Mouse (Mus musculus) frontal cortex, adult (tissue): ENCODE results near the gene Col27a1.

Source experiments
- ATAC-seq: cut with Nextera tagmentation; 2 replicates; pipeline ENCODE4 v1.9.2; 2017; ENCODE audit warnings: mild to moderate bottlenecking, moderate library complexity, mixed read lengths; ENCODE audit not compliant: low TSS enrichment

The Col27a1 gene

DNA sequence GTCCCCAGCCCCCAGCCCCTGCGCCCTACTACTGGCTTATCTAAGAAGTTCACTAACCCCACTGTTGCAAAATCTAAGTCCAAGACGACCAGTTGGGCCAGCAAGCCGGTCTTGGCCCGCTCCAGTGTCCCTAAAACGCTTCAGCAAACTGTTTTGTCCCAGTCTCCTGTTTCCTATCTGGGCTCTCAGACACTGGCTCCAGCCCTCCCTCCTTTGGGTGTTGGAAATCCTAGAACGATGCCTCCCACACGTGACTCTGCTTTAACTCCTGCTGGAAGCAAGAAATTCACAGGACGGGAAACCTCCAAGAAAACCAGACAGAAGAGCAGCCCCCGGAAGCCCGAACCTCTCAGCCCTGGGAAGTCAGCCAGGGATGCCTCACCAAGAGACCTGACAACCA lies 11.6 kb downstream of the Col27a1 start:
- 0 out of 2 replicates have a peak, but pooled peaks have one; percentile 10 for ATAC-seq

GRCm38 (mm10) chr4:63226164-63226882 lies 12.5 kb downstream of the Col27a1 start:
- ATAC-seq: no peak

- ATAC-seq: no peak
These were observed 13.1 kb downstream of the Col27a1 start for GRCm38 (mm10) chr4:63226883-63227235.

DNA sequence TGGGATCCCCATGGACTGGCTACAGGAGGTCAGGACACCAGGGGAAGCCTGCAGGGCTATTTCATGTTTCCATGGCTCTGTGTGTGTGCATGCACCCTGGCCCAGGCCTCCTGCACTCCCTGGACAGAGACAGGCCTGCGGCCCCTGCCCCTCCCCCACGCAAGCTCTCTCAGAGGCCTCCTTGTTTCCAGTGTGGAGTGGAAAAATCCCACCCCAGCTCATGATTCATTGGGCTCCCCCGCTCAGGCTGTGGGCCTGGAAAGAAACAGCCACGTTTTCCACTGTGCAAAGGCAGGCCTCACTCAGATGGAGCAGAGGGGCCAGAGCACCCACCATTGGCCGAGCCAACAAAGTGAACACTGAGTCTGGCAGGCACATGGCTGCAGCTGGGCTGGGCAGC lies 15.1 kb downstream of the Col27a1 start:
- peak; percentile 43 for ATAC-seq

DNA sequence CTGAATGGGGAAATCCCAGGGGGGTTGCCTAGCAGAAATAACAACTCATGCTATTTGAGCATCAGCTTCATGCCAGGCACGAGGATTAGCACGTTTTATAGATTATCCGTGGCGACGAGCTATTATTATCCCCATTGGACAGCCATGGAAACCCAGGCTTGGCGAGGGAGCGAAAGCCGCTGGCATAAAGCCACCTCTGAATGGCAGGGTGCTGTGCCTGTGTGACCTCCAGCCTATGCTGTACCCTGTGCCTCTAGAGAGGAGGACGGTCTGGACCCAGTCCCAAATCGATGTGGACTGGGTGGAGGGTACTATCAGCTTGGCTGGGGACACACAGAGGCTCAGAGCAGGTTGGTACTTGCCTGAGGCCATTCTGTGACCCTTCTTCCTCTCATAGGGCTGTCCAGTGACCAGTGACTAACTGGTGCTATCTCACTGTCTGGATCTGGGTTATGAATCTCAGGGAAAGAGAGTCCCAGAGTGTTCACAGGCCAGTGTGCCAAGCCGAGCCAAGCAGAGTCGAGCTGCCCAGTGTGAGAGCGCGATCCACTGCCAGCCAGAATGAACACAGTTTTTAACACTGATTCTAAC lies 16.3 kb downstream of the Col27a1 start:
- no peak for ATAC-seq

DNA sequence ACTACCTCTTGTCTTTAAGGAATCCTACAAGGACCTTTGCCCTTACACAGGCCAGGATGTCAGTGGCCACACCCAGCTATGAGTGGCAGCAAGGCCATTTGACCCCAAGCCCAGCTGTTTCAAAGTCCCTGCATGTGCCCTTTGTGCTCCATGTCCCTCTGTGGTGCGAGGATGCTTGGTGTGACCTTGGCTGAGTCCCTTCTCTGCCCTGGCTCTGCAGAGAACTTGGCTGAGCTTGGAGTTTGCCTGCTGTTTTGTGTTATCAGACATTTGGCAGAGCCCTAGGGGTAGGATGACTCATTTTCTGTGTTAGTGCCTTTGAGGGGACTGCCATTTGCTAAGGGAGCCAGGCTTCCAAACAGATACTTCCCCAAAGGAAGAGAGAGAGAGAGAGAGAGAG lies 17.3 kb downstream of the Col27a1 start:
- ATAC-seq: no peak

- peak; percentile 62 for ATAC-seq
These were observed 18.8 kb downstream of the Col27a1 start for GRCm38 (mm10) chr4:63232542-63233020.

- ATAC-seq: peak; percentile 85
These were observed 20.0 kb downstream of the Col27a1 start for GRCm38 (mm10) chr4:63233557-63234452.

GRCm38 (mm10) chr4:63234852-63235251 lies 21.0 kb downstream of the Col27a1 start:
- no peak for ATAC-seq

DNA sequence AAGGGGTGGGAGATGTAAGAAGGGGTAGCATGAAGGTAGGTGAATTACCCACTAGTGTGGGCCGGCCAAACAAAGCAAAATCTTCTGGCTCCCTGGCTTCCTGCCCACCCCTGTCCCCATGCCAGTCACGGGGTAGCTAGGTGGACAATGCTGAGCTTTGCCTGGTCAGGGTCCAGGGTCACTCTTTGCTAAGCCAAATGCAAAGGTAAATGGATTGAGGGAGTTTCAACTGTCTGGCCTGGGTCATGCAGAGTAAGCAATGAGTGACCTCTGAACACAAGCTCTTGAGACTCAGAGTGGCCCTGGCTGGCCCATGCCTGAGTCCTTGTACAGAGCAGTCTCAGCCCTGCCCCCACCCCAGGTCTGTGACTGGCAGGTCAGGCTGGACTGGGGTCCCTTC lies 22.4 kb downstream of the Col27a1 start:
- no peak for ATAC-seq

DNA sequence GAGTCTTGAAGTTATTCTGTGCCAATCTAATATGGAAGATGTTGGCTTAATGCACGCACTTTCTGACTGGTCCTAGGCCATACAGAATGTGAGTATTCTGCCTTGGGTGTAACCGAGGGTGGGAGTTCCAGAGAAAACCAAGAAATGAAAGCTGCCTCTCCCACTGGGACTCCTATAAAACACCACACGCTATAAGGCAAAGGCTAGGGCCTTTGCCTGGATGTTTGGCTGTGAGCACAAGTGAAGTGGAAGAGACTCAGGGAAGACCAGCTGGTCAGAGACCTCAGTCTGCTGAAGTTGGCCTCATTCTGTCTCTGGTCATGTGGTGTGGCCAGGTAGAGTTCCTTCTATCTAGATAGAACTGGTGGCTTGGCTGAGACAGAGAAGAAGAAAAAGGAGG lies 23.4 kb downstream of the Col27a1 start:
- ATAC-seq: no peak

GRCm38 (mm10) chr4:63238141-63238540 lies 24.3 kb downstream of the Col27a1 start:
- ATAC-seq: no peak

- ATAC-seq: no peak
These were observed 24.9 kb downstream of the Col27a1 start for GRCm38 (mm10) chr4:63238722-63239121.

- no peak for ATAC-seq
These were observed 27.2 kb downstream of the Col27a1 start for GRCm38 (mm10) chr4:63241031-63241430.

DNA sequence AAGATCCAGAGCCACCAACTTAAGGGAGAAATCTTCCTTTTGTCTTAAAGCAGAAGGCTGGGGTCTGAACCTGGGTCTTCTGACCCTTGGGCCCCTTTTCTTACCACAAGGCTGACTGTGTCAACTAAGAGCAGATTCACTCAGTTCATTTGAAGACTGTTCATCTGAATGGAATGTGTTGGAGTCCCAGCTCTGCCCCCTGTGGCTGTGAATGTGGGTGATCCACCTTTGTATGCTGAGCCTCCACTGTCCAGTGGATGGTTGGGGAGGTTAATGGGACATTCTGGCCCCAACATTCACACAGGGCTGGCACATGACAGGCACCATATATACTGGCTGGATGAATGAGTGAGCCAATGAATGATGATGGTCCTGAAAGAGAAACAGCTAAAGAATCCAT lies 34.2 kb downstream of the Col27a1 start:
- ATAC-seq: no peak

DNA sequence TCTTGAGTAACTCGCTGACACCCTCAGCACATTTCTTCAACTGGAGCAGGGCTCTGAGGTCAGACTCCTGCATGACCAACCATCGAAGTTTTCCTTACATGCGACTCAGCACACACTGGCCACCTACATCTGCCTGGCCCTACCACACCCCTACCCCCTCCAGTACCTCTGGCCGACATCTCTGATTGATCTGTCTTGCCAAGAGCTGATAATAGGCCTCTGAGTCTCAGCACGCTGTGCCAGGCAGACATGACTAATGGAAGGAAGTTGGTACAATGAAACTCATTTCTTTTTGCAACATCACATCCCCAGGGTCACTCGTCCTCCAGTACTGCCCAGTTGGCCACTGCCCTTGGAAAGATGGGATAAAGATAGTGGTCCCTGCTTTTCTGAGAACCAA lies 35.1 kb downstream of the Col27a1 start:
- ATAC-seq: no peak

GRCm38 (mm10) chr4:63251760-63252159 lies 38.0 kb downstream of the Col27a1 start:
- peak; percentile 91 for ATAC-seq

DNA sequence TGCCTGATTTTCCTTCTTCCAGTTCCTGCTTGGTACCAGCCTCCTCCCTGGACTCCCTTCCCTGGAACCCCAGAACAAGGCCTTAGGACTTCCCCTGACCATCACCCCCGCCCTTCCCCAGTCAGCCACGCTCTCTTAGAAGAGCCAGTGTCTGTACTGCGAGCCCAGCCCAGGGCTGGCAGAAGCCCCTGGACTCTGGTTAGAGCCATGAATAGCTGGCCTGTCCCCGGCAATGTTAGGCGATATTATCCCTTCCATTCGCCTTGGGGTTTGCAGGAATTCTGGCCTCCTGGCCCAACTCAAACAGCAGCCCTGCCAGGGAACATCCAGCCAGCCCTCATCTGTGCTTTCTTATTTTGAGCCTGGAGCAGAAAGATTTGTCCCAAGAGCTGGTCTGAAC lies 39.9 kb downstream of the Col27a1 start:
- peak; percentile 35; the same call in 1 of the 2 replicates for ATAC-seq

DNA sequence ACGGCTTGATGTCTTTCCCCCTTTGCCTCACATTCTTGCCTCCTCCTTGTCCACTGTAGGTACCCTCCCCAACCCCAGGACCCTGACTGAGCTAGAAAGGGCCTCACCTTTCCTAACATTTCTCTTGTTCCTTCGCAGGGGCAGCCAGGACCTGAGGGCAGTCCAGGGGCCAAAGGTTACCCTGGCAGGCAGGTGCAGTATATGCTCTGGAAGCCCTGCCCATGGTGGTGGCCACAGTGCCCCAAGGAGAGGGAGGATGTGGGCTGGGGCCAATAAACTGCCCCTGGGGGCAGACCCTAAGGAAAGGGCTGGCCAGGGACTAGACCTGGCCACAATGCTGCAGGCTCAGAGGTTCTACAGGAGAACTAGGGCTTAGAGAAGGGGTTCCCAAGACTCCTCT lies 40.3 kb downstream of the Col27a1 start:
- no peak for ATAC-seq

DNA sequence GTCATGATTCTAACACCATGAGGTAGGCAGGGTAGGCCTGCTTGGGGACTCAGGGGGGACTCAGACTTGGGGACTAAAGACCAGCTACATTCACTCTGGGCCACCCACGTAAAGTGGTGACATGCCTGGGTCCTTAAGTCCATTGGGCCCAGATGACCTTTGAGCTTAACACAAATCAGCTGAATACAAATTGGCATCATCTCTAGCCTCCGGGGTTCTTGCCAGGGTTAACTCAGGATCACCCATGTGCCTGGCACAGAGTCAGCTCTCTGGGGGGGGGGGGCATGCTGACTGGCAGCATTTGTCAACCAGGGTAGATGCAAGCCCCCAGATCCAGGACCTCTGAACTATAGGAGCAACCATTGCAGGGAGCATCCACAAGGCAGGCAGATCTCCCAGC lies 42.6 kb downstream of the Col27a1 start:
- no peak for ATAC-seq

GRCm38 (mm10) chr4:63257346-63257745 lies 43.5 kb downstream of the Col27a1 start:
- no peak for ATAC-seq

- no peak for ATAC-seq
These were observed 44.3 kb downstream of the Col27a1 start for GRCm38 (mm10) chr4:63258096-63258495.

DNA sequence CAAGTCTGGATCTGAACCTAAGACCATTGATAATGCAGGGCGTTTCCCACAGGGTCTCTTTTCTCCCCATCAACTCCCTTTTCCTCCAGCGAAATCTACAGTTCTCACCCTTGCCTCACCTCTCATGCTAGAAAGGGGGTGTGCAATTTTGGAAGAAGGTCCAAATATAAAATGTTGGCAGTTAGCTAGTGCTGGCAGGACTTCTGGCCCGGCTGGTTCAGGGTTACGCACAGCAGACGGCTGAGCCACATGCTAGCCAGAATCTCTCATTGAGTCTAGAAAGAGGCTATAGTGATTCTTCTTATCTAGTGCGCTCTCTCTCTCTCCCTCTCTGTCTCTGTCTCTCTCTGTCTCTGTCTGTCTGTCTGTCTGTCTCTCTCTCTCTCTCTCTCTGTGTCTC lies 45.3 kb downstream of the Col27a1 start:
- ATAC-seq: no peak
